In genomic region chr8:125996980-125997379, GRCm38 (mm10) we compare ENCODE assay signal across 9 mouse cellular contexts. TPM values are rescaled to one million over a fixed set of nuclear protein-coding genes. Genes with fewer than 3 reads are reported as not detected.
DNase-seq lines count a peak whose midpoint lies in the region; ATAC-seq and TF ChIP-seq lines count a peak whose summit lies in the region.
"Had no signal": no experiment of that assay in that cellular context is flagged by ENCODE, and none has a peak within 500 bp of the region (broad histone marks: within the 10 kb centered on the region; RNA-seq: fewer than 3 reads in every experiment).

No protein-coding gene starts in this region.

- H3K4me2 ChIP-seq in hindbrain, embryonic 12.5 days (replicated peaks) = peak overlapping the region; percentile 94
- H3K4me2 ChIP-seq in limb, embryonic 14.5 days (replicated peaks; ENCODE audit: low read depth, low read length, severe bottlenecking) = peak overlapping the region; percentile 84

- in situ Hi-C loops in ES-E14 (cut with MboI; ENCODE audit: low sequenced_read_pairs in 2 of 2, unreplicated experiment in 2 of 2) = no loop called here

- peaks cover 51% of the 10 kb centered on the region for H3K27me3 ChIP-seq in hindbrain, embryonic 12.5 days
- no peaks in the 10 kb centered on the region for H3K27me3 ChIP-seq in limb, embryonic 14.5 days (ENCODE audit: control insufficient read depth, insufficient read depth, low read length)

- no peak overlapping the region for H3K27ac ChIP-seq in ES-E14 (ENCODE audit: insufficient read depth, low read depth, low read length, poor library complexity, severe bottlenecking)
- no peak overlapping the region for H3K27ac ChIP-seq in hindbrain, embryonic 12.5 days
- H3K27ac ChIP-seq in limb, embryonic 14.5 days (replicated peaks; ENCODE audit: low read depth, low read length) = no peak overlapping the region

- H3K9ac ChIP-seq in ES-E14 (ENCODE audit: insufficient read depth, low read depth, low read length, poor library complexity, severe bottlenecking) = no peak overlapping the region
- no peak overlapping the region for H3K9ac ChIP-seq in hindbrain, embryonic 12.5 days
- no peak overlapping the region for H3K9ac ChIP-seq in limb, embryonic 14.5 days (ENCODE audit: low read depth, low read length, severe bottlenecking)

- no peak for ATAC-seq in hindbrain, embryonic 12.5 days (ENCODE audit: low FRiP score)
- ATAC-seq in limb, embryonic 14.5 days (ENCODE audit: low FRiP score, low read depth) = no peak

- WGBS in hindbrain, embryonic 12.5 days = 33% methylated on average over 6 of the region's 6 CpGs
- 37% methylated on average over 6 of the region's 6 CpGs for WGBS in limb, embryonic 14.5 days

- peaks cover 2 to 26% of the 10 kb centered on the region in 2 experiments; a peak in 3 of 4 replicates for H3K4me1 ChIP-seq in ES-E14 (ENCODE audit: control insufficient read depth in 2 of 2, insufficient read depth in 2 of 2, low read length in 2 of 2, poor library complexity in 1 of 2)
- peaks cover 15% of the 10 kb centered on the region for H3K4me1 ChIP-seq in hindbrain, embryonic 12.5 days
- peaks cover 11% of the 10 kb centered on the region; the same call in 1 of the 2 replicates for H3K4me1 ChIP-seq in limb, embryonic 14.5 days (ENCODE audit: control insufficient read depth, insufficient read depth, low read length)

- no peak for TF ChIP-seq POLR2A in limb, embryonic 14.5 days (IDR thresholded peaks at IDR 0.05; ENCODE audit: borderline replicate concordance, extremely low read depth, insufficient read depth, insufficient read length)

- H3K4me3 ChIP-seq in ES-E14 (ENCODE audit: insufficient read depth in 1 of 2, low read depth in 1 of 2, low read length in 2 of 2, poor library complexity in 1 of 2, severe bottlenecking in 1 of 2) = peak overlapping the region; percentile 83 to 93
- H3K4me3 ChIP-seq in hindbrain, embryonic 12.5 days = 0 out of 2 replicates have a peak overlapping the region, but pooled peaks have one; percentile 4
- peak overlapping the region; percentile 56 for H3K4me3 ChIP-seq in limb, embryonic 14.5 days (replicated peaks; ENCODE audit: low read length)
- H3K4me3 ChIP-seq: erythroblast, embryonic 14.5 days had no signal

- no peaks in the 10 kb centered on the region for H3K9me3 ChIP-seq in ES-E14 (ENCODE audit: control insufficient read depth, insufficient read depth, low read depth, low read length)
- no peaks in the 10 kb centered on the region for H3K9me3 ChIP-seq in hindbrain, embryonic 12.5 days (replicated peaks)
- H3K9me3 ChIP-seq in limb, embryonic 14.5 days (ENCODE audit: control insufficient read depth, low read length) = no peaks in the 10 kb centered on the region

- DNase-seq in cerebellum, adult 11-12 months = peak; percentile 56
- DNase-seq in cerebellum, adult 9-11 months = no peak
- DNase-seq in ES-E14 (ENCODE audit: low read depth, low spot score) = no peak
- DNase-seq in limb, embryonic 14.5 days (ENCODE audit: low spot score) = peak; percentile 10
- no peak for DNase-seq in frontal cortex, adult 2 months (ENCODE audit: extremely low spot score in 1 of 2, low spot score in 1 of 2)
- DNase-seq in left cerebral cortex, adult 11 months (ENCODE audit: low spot score) = no peak
- DNase-seq in spleen, adult 12 weeks (ENCODE audit: low spot score) = no peak

- H3K36me3 ChIP-seq in ES-E14 (ENCODE audit: control insufficient read depth, insufficient read depth, low read length, poor library complexity, severe bottlenecking) = peaks cover 3% of the 10 kb centered on the region; the same call in 1 of the 2 replicates
- no peaks in the 10 kb centered on the region for H3K36me3 ChIP-seq in hindbrain, embryonic 12.5 days
- H3K36me3 ChIP-seq in limb, embryonic 14.5 days (ENCODE audit: control insufficient read depth, insufficient read depth, low read length) = no peaks in the 10 kb centered on the region

TF ChIP-seq in ES-E14, 5 proteins besides CTCF, POLR2A, EP300 and RAD21:
- TF ChIP-seq ZNF384 (IDR thresholded peaks at IDR 0.05; ENCODE audit: low read depth, low read length) = peak; percentile 90
- TF ChIP-seq MAFK (IDR thresholded peaks at IDR 0.05; ENCODE audit: insufficient read depth, low read depth, low read length) = no peak
TF ChIP-seq in ES-E14: peak in this region for 1.

RNA-seq across cellular contexts. Expression of gene Kcnk1, which starts 2.0 kb away (rescaled TPM):
- 28.0 and 51.9 TPM in 2 replicates for total RNA-seq in ES-E14 (2012; rRNA removed)
- polyA plus RNA-seq in hindbrain, embryonic 12.5 days (2016; fragmentation: Nextera tagmentation; extraction: Ambion mirVana) = 12.7 and 14.2 TPM in 2 replicates
- 16.1 and 19.7 TPM in 2 replicates for polyA plus RNA-seq in limb, embryonic 14.5 days (2012; rRNA removed)
- 27.3 and 27.6 TPM in 2 replicates for polyA plus RNA-seq in limb, embryonic 14.5 days (2014; fragmentation: Nextera tagmentation; extraction: Ambion mirVana)
- polyA plus RNA-seq in frontal cortex, adult 2 months (2012; rRNA removed) = 85.7 and 90.1 TPM in 2 replicates
- polyA plus RNA-seq: erythroblast, embryonic 14.5 days had no signal

Comparison
In these comparisons a context has a peak if more than half of its experiments do, and no peak if none do; other contexts are left out.
1. DNase-seq: peak in cerebellum, adult 11-12 months (single experiment) and limb, embryonic 14.5 days (single experiment); none in cerebellum, adult 9-11 months (single experiment), ES-E14 (single experiment), frontal cortex, adult 2 months (0 of 2), left cerebral cortex, adult 11 months (single experiment) and spleen, adult 12 weeks (single experiment).
2. H3K4me3 ChIP-seq: peak in every context shown above with its lines; median percentile 88 in ES-E14; 56 in limb, embryonic 14.5 days; 4 in hindbrain, embryonic 12.5 days.